Mouse (Mus musculus): ENCODE data around the gene Klf1.
A peak's percentile ranks its signal among the peaks of the same experiment; 100 is the strongest.

- TF ChIP-seq EP300 (IDR thresholded peaks at IDR 0.05; ENCODE audit: low read depth) (no peak), CTCF (IDR thresholded peaks at IDR 0.05; ENCODE audit: low read depth) (peak; percentile 35; the same call in 1 of the 2 replicates)
Observed at GRCm38 (mm10) chr8:84871376-84872308, 30.1 kb upstream of the Klf1 start, which contains the start of gene Syce2.
